Mouse (Mus musculus): ENCODE results near the gene Srsf2. TPM values are rescaled to one million over a fixed set of nuclear protein-coding genes. Genes with fewer than 3 reads are reported as not detected.
"Not testable (repeated sequence)": the region's sequence is repeated elsewhere in the genome, so short reads cannot be mapped to it uniquely, and the experiment has no call there.

Srsf2 gene
- polyA plus RNA-seq (2015; fragmentation: Nextera tagmentation; extraction: Ambion mirVana) = 784 and 830 TPM in 2 replicates

DNA sequence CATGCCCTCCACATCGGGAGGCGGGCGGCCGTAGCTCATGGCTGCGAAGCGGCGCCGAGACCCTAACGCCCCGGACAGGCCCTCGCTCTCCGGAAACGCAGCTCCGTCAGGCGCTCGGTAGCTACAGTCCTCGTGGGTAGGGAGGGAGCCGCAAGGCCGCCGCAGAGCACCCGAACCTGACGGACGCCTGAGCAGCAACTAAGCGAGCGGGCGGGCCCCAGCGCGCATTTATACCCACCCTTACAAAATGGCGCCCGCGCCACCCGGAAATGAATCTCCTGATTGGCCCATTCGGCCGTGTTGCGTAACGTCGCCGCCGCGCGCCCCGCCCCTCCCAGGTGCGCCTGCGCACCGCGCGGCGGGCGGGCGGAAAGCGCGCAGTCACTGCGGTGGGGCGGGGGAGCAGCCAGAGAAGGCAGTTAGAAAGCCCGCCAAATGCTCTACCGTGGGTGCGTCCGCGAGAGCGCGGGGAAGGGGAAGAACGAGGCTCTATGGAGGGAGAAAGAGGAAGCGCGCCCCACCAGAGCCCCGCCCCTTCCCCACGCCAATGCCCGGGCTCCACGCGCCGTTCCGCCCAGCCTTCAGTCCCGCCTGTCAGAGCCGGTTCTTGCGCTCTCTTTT lies at the start of gene Srsf2:
Srsf2 (minus strand) TSS at position 204 of the 621 bp plus-strand sequence.
- Histone ChIP-seq H3K4me3 (peak within 1 kb of the TSS; percentile 96), H3K36me3 (peaks cover 38% of the 10 kb centered on the region), H3K4me2 (peak within 1 kb of the TSS; percentile 66), H3K4me1 (peaks cover 29% of the 10 kb centered on the region), H3K9me3 (no peaks in the 10 kb centered on the region), H3K9ac (peak within 1 kb of the TSS; percentile 99), H3K27ac (peak within 1 kb of the TSS; percentile 99), H3K27me3 (no peaks in the 10 kb centered on the region)
- WGBS = under 1% methylated on average over 74 of the region's 74 CpGs
- peak; percentile 87 for ATAC-seq (ENCODE audit: insufficient number of reproducible peaks, insufficient read depth, low FRiP score, low TSS enrichment, low read depth)

DNA sequence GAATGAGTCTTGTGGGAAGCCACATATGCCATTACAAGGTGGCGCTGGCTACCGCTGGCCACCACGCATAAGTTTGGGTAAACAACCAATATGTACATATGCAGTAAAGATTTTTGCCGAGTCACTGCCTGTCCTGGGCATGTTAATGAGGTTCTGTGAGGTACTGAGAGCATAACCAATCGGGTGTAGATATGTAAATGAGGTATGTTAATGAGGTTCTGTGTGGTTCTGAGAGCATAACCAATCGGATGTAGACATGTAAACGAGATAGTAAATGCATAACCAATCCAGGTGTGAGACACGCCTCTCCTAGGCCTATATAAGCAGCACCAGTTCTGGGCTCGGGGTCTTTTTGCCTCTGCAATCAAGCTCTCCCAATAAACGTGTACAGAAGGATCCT lies 49.7 kb upstream of the Srsf2 start:
- not testable (repeated sequence) for H3K36me3 ChIP-seq; H3K9ac ChIP-seq; ATAC-seq (ENCODE audit: insufficient number of reproducible peaks, insufficient read depth, low FRiP score, low TSS enrichment, low read depth); H3K4me2 ChIP-seq; H3K9me3 ChIP-seq; H3K4me3 ChIP-seq; H3K27ac ChIP-seq
- Histone ChIP-seq H3K4me1 (peaks cover 22% of the 10 kb centered on the region), H3K27me3 (peaks cover 35% of the 10 kb centered on the region)
- 87% methylated on average over 10 of the region's 10 CpGs for WGBS

DNA sequence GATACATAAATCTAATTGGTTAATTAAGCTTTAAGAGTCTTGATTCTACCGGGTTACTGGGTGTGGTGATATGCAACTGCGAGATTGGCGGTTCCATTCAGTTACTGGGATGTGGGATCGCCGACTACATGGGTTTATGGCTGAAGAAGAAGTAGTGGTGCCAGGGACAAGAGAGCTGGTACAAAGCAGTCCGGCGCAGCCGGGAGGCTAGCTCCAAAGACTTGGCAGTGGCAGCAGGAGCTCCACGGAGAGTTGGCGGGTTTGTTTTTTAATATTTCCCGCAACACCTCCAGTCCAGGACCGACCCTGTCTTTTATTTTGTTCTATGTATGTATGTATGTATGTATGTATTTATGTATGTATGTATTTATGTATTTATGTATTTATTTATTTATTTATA lies 46.4 kb upstream of the Srsf2 start:
- Histone ChIP-seq H3K9me3 (no peaks in the 10 kb centered on the region), H3K27me3 (peaks cover 18% of the 10 kb centered on the region), H3K27ac (no peak overlapping the region), H3K4me2 (no peak overlapping the region), H3K4me3 (no peak overlapping the region), H3K9ac (no peak overlapping the region), H3K4me1 (peaks cover 11% of the 10 kb centered on the region; the same call in 1 of the 2 replicates), H3K36me3 (no peaks in the 10 kb centered on the region)
- WGBS = 94% methylated on average over 12 of the region's 12 CpGs
- no peak for ATAC-seq (ENCODE audit: insufficient number of reproducible peaks, insufficient read depth, low FRiP score, low TSS enrichment, low read depth)

DNA sequence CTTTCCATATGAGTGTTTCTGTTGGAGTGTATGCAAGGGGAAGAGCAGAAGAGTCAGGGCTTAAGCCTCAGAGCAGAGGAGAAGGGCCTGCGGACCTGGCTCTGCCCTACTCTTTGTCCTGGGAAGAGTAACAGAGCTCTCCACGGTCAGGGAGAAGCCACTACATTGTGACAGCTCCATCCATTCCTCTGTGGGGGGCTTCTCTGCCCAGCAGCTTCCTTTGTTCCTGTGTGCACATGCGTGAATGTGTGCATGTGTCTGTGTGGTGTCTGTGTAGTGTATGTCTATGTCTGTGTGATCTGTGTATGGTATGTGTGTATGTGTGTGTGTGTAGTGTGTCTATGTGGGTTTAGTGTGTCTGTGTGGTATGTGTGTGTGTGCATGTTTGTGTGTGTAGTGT lies 42.5 kb upstream of the Srsf2 start:
- no peaks in the 10 kb centered on the region for H3K27me3 ChIP-seq
- no peak overlapping the region for H3K4me3 ChIP-seq
- H3K9ac ChIP-seq = no peak overlapping the region
- 79% methylated on average over 3 of the region's 3 CpGs for WGBS
- H3K36me3 ChIP-seq = no peaks in the 10 kb centered on the region
- ATAC-seq (ENCODE audit: insufficient number of reproducible peaks, insufficient read depth, low FRiP score, low TSS enrichment, low read depth) = no peak
- H3K4me1 ChIP-seq = peaks cover 7% of the 10 kb centered on the region
- H3K9me3 ChIP-seq = no peaks in the 10 kb centered on the region
- H3K4me2 ChIP-seq = no peak overlapping the region
- H3K27ac ChIP-seq = no peak overlapping the region

DNA sequence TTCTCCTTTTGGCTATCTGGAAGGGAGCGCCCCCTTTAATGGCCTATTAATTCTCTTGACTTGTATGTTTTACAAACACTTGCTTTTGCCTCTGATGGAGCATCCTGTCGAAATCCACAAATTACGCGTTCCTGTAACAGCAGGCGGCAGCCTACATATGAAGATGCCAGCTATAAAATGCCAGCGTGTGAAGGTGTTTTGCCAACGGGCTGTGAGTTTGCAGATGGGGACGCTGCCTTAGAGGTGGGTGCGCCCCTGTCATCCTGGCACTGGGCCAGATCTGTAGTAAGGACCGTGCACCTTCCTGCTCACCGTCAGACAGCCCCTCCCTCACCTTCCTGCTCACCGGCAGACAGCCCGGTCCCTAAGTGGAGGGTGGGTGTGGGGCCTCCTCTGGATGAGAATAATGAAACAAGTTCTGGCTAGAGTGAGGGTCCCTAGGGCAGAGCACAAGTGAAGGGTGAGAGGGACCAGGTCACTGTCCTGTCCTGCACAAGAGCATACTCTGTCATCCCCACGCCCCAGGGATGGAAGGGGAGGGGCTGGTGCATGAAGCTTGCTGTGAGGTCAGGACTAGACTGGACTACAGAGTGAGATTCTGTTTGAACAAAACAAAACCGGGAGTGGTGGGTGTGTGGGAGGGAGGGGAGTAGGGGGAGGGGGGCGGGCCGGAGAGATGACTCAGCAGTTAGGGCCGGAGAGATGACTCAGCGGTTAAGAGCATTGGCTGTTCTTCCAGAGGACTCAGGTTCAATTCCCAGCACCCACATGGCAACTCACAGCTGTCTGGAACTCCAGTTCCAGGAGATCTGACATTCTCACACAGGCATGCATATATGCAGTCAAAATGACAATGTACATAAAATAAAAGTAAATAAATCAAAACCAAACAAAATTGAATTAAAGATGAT lies 40.9 kb upstream of the Srsf2 start:
- 64% methylated on average over 19 of the region's 19 CpGs for WGBS
- Histone ChIP-seq H3K4me1 (peaks cover 4% of the 10 kb centered on the region), H3K4me3 (no peak overlapping the region), H3K9ac (peak overlapping the region; percentile 27; the same call in 1 of the 2 replicates), H3K27ac (no peak overlapping the region), H3K9me3 (no peaks in the 10 kb centered on the region), H3K27me3 (no peaks in the 10 kb centered on the region), H3K4me2 (no peak overlapping the region), H3K36me3 (no peaks in the 10 kb centered on the region)
- ATAC-seq (ENCODE audit: insufficient number of reproducible peaks, insufficient read depth, low FRiP score, low TSS enrichment, low read depth) = no peak

DNA sequence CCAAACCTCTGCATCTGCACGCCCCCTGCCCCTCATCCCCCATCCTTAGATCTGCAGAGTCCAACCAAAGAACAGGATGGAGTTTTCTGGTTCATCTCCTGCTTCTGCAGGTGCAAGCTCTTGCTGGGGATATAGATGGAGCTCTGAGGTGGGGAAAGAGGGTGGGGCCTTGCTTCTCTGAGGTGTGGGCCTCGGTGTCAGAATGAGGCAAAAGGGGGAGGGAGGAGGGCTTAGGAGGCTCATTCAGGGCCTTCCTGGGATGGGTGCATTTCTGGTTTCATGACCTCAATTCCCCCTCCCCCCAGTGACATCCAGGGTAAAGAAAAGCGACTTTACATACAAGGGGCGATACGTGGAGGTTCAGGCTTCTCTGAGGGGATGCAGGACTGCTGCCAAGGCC lies 34.2 kb upstream of the Srsf2 start:
- Histone ChIP-seq H3K36me3 (no peaks in the 10 kb centered on the region), H3K9ac (no peak overlapping the region), H3K27me3 (no peaks in the 10 kb centered on the region; the same call in 1 of the 2 replicates), H3K4me3 (no peak overlapping the region), H3K27ac (no peak overlapping the region), H3K4me1 (peaks cover 10% of the 10 kb centered on the region), H3K4me2 (no peak overlapping the region), H3K9me3 (no peaks in the 10 kb centered on the region)
- 60% methylated on average over 5 of the region's 5 CpGs for WGBS
- no peak for ATAC-seq (ENCODE audit: insufficient number of reproducible peaks, insufficient read depth, low FRiP score, low TSS enrichment, low read depth)

DNA sequence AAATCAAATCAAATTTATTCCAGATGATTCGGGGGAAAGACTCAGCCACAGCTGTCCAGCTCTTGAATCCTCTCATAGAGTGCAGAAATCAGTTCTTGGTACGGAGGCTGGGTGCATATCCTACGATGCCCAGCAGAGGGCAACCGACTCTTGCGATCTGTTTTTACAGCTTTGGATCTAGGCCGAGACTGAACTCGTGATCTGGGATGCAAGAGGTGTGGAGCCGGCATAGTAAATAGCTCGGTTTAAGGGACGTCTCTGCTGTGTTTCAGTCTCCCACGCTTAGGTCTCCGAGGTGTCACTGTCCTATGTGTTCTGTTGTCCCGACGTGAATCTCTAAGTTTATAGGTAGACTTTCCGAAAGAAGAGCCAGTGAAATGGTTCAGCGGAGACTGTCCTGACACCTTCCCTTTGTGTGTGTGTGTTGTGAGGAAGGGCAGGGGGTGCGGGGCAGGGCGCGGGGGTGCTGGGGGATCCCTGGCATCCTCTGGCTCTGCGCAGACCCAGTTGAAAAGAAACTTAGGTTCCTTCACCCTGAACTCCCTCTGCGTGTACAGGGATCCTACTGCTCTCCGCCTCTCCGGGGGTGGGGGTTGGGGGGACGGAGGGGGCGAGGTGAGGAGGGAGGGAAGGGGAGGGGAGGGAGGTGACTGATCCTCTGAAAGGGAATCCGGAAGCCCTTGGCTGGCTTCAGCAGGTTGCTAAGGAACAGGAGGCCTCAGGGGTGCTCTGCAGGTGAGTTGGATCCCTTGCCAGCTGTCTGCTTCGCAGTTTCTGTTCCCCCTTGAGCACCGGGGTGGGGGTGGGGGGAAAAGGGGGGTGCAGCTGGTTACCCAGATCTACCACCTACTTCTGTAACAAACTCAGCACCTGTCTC lies 32.6 kb upstream of the Srsf2 start:
- H3K27ac ChIP-seq = no peak overlapping the region; the same call in 1 of the 2 replicates
- H3K36me3 ChIP-seq = no peaks in the 10 kb centered on the region
- peak; percentile 61; the same call in 1 of the 2 replicates for ATAC-seq (ENCODE audit: insufficient number of reproducible peaks, insufficient read depth, low FRiP score, low TSS enrichment, low read depth)
- no peaks in the 10 kb centered on the region for H3K9me3 ChIP-seq
- H3K4me1 ChIP-seq = peaks cover 10% of the 10 kb centered on the region
- H3K4me2 ChIP-seq = peak overlapping the region; percentile 63
- peak overlapping the region; percentile 36 for H3K4me3 ChIP-seq
- H3K27me3 ChIP-seq = no peaks in the 10 kb centered on the region; the same call in 1 of the 2 replicates
- H3K9ac ChIP-seq = peak overlapping the region; percentile 64
- WGBS = 6% methylated on average over 27 of the region's 28 CpGs

DNA sequence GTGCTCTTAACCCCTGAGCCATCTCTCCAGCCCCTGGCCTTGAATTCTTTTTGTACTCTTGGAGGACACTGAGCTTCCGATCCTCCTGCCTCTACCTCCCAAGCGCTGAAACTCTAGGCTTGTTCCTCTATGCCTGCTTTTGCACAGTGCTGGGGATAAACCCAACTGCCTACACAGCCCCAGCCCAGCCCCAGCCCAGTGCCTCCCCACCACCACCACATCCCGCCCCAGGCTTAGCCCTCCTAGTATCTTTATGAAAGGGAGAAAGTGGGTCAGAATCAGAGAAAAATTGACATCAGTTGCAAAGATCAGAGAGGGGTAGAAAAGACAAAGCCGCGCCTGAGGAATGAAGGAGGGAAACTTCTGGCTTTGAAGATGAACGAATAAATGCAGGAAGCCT lies 31.2 kb upstream of the Srsf2 start:
- no peak for ATAC-seq (ENCODE audit: insufficient number of reproducible peaks, insufficient read depth, low FRiP score, low TSS enrichment, low read depth)
- H3K4me3 ChIP-seq = no peak overlapping the region
- no peaks in the 10 kb centered on the region for H3K9me3 ChIP-seq
- H3K27me3 ChIP-seq = no peaks in the 10 kb centered on the region; the same call in 1 of the 2 replicates
- 79% methylated on average over 6 of the region's 6 CpGs for WGBS
- no peak overlapping the region for H3K9ac ChIP-seq
- H3K36me3 ChIP-seq = no peaks in the 10 kb centered on the region
- peaks cover 10% of the 10 kb centered on the region for H3K4me1 ChIP-seq
- H3K4me2 ChIP-seq = no peak overlapping the region
- no peak overlapping the region for H3K27ac ChIP-seq

DNA sequence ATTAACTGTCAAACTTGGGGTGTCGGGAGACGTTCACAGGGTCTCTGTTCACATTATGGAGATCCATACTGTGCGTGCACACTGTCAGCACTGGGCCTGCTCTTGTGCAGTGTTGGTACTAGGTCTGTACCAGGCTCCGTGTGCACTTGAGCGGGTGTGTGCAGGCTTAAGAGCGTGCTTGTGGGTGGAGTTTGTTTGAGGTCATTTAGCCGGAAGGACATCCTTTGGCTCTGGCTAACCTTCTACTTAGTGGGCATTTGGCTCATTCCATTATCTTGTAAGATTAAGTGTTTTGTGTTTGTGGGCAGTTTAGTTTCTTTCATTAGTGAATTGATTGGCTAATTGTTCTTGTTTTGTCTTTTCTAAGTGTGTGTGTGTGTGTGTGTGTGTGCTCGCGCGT lies 29.6 kb upstream of the Srsf2 start:
- WGBS = 86% methylated on average over 10 of the region's 10 CpGs
- H3K4me2 ChIP-seq = no peak overlapping the region
- peaks cover 10% of the 10 kb centered on the region for H3K4me1 ChIP-seq
- H3K27me3 ChIP-seq = no peaks in the 10 kb centered on the region
- no peak overlapping the region for H3K4me3 ChIP-seq
- no peak for ATAC-seq (ENCODE audit: insufficient number of reproducible peaks, insufficient read depth, low FRiP score, low TSS enrichment, low read depth)
- no peak overlapping the region for H3K27ac ChIP-seq
- no peaks in the 10 kb centered on the region for H3K9me3 ChIP-seq
- no peaks in the 10 kb centered on the region for H3K36me3 ChIP-seq
- no peak overlapping the region for H3K9ac ChIP-seq

DNA sequence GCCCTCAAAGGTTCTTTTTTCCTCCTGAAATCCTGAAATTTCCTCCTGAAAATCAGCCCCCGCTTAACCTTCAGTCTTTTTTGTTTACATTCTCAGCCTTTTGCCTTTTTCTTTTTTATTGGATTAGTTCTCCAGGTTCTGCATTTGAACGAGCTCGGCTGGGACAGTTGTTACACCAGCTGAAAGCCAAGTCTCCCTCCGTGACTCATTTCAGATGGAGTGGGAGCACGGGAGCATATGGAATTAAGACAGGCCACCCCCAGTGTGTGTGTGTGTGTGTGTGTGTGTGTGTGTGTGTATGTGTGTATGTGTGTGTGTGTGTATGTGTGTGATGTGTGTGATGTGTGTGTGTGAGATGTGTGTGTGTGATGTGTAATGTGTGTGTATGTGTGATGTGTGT lies 28.5 kb upstream of the Srsf2 start:
- 51% methylated on average over 5 of the region's 5 CpGs for WGBS
- H3K36me3 ChIP-seq = no peaks in the 10 kb centered on the region
- peaks cover 10% of the 10 kb centered on the region for H3K4me1 ChIP-seq
- H3K4me2 ChIP-seq = no peak overlapping the region
- no peak for ATAC-seq (ENCODE audit: insufficient number of reproducible peaks, insufficient read depth, low FRiP score, low TSS enrichment, low read depth)
- H3K27me3 ChIP-seq = no peaks in the 10 kb centered on the region
- no peaks in the 10 kb centered on the region for H3K9me3 ChIP-seq
- no peak overlapping the region for H3K9ac ChIP-seq
- no peak overlapping the region for H3K4me3 ChIP-seq
- no peak overlapping the region for H3K27ac ChIP-seq

DNA sequence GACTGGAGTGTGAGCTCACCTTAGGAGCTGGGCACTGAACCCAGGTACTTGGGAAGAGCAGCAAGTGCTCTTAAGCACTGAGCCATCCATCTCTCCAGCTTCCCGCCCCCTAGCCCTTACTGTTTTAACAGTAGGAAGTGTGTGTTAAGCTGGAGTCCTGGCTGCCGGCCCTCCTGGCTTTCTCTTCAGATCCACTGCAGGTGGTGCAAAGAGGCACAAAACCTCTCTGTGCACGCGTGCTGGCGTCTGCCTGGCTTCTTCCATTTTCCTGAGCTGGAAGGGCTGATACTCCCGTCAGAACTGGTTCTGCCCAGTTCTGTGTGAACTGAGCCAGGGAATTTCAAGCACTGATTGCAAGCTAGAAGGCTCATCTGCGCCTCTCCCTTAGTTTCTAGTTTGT lies 27.9 kb upstream of the Srsf2 start:
- 62% methylated on average over 7 of the region's 7 CpGs for WGBS
- H3K36me3 ChIP-seq = peaks cover under 1% of the 10 kb centered on the region; the same call in 1 of the 2 replicates

More for the DNA sequence above, 27.9 kb upstream of the Srsf2 start:
- H3K4me1 ChIP-seq = peaks cover 5% of the 10 kb centered on the region
- H3K4me3 ChIP-seq = no peak overlapping the region
- H3K27me3 ChIP-seq = no peaks in the 10 kb centered on the region
- no peaks in the 10 kb centered on the region for H3K9me3 ChIP-seq
- no peak overlapping the region for H3K4me2 ChIP-seq
- H3K9ac ChIP-seq = no peak overlapping the region
- no peak for ATAC-seq (ENCODE audit: insufficient number of reproducible peaks, insufficient read depth, low FRiP score, low TSS enrichment, low read depth)
- H3K27ac ChIP-seq = no peak overlapping the region

All from embryonic facial prominence, embryonic 13.5 days (tissue).